Mouse (Mus musculus): ENCODE measurements around the gene Fastk.

GRCm38 (mm10) chr5:24424004-24424781 lies 20.9 kb downstream of the Fastk start:
- TF ChIP-seq CTCF (IDR thresholded peaks at IDR 0.05; ENCODE audit: borderline replicate concordance, extremely low read depth, insufficient read depth, insufficient read length): no peak
- TF ChIP-seq POLR2A (IDR thresholded peaks at IDR 0.05; ENCODE audit: borderline replicate concordance, extremely low read depth, insufficient read depth, insufficient read length, poor library complexity, severe bottlenecking): no peak
